Mouse (Mus musculus) forelimb bud, embryonic 11.5 days (tissue): ENCODE data around the gene Tst.

Source experiments
- DNase-seq: peaks from one replicate; pipeline ENCODE4 v3.0.0-alpha.2; 2012; ENCODE audit warnings: low read depth, low spot score

Gene Tst

GRCm38 (mm10) chr15:78429871-78430622 is 24.3 kb upstream of the Tst start:
- no peak for DNase-seq

- DNase-seq = no peak
Measured at GRCm38 (mm10) chr15:78429139-78429459, 23.4 kb upstream of the Tst start.

GRCm38 (mm10) chr15:78428391-78429138 is 22.9 kb upstream of the Tst start, which contains the start of gene Kctd17:
Gene Kctd17 (plus strand): TSS chr15:78428564.
- peak; percentile 49 for DNase-seq

GRCm38 (mm10) chr15:78425230-78425629 is 19.5 kb upstream of the Tst start:
- no peak for DNase-seq

DNA sequence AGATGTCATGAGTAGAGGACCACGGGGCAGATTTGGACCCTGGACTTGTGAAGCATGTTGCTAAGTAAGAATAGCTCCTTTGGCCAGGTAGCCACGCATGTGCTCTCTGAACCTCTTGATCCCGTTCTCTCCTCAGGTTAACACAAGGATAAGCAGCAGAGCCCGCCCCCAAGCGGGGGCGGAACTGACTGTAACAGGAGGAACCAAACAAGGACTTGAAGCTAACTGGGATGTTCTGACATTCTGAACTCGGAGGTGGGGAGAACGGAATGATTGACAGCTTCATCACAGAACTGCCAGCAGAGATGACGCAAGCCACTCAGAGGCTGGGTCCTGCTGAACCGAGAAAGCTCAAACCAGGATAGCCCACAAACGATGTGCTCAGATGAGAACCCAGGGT is 18.8 kb upstream of the Tst start:
- no peak for DNase-seq

DNA sequence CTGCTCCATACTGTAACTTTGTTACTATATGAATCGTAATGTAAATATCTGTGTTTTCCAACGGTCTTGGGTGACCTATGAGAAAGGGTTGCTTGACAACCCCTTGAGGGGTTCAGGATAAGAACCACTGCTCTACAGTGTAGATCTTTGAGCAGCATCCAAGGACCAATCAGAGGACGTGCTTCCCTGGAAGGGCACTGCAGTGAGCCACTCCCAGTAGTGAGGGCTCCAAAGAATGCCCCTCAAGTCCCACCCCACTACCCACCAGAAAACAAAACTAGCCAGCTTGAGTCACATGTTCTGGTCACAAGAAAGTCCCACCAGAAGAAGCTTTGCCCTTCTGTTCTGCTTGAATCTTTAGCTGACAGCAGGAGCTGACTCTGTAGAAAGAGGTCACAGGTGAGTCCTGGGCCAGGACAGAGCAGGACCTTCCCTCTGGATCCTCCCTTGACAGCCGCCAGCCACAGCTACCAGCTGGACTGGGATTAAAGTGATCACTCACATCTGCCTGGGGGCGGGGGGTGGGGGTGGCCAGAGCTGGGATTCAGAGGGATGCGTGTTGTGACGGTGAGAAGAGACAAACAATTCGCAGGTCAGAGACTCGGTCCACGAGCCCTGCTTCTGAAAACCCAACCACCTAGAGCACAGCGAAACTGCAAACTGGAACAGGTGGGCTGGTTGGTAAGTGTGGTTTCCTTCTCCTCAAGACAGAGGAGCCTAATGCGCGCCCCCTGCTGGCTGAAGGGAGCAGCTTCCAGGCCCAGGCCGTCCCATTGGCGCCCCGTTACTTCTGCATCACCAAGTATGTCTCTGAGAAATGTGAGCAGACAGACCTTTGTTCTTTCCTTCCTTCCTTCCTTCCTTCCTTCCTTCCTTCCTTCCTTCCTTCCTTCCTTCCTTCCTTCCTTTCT is 16.6 kb upstream of the Tst start:
- peak; percentile 70 for DNase-seq

- DNase-seq = no peak
Measured at GRCm38 (mm10) chr15:78420395-78420794, 14.7 kb upstream of the Tst start.

DNA sequence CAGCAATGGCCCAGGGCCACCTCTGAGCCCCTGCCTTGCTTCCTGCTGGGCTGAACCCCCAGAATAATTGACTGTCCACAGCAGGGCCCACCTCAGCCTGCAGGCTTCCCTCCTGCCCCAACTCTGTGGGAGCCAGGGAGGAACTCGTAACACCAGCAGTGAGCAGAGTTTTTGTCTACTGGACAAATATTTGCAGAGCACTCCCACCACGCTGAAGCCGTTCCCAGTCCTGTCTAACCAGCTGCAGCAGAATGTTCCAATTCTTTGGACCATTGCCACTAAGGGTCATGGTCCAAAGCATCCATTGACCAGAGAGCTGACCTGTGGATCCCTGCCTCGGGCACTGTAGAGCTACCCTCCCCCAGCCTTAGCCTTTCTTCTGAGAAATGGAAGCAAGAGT is 11.2 kb upstream of the Tst start:
- no peak for DNase-seq

DNA sequence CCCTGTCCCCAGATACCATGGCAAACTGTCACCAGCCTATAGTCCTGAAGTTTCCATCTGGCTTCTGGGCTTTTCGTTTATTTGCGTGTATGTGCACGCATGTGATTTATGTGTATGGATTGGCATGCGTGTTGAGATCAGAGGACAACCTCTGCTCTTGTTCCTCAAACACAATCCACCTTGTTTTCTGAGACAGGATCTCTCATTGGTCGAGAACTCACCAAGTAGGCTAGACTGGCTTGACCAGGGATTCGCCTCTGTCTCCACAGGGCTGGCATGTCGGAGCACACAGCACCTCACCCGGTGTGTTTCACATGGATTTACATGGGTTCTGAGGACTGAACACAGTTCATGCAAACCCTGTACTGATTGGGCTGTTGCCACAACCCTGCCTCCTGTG is 8.4 kb upstream of the Tst start:
- DNase-seq = no peak

DNA sequence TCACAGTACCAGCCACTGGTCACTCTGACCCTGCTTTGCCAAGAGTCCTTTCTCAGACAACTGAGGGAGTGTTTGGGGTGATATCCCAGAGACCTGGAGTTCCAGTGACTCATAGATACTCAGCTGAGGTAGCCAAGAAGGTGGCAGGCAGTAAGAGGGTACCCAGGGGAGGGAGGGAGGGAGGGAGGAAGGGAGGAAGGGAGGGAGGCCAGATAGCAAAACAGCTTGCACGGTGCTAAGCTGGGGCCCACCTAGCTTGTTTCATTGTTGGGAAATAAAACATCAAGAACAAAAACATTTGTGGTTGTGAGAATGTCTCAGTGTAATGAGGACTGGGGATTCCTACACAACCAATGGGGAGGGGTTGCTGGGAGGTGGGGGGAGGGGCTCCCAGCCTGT is 8.0 kb upstream of the Tst start:
- DNase-seq = no peak

GRCm38 (mm10) chr15:78413083-78413718 is 7.5 kb upstream of the Tst start:
- DNase-seq = no peak

DNA sequence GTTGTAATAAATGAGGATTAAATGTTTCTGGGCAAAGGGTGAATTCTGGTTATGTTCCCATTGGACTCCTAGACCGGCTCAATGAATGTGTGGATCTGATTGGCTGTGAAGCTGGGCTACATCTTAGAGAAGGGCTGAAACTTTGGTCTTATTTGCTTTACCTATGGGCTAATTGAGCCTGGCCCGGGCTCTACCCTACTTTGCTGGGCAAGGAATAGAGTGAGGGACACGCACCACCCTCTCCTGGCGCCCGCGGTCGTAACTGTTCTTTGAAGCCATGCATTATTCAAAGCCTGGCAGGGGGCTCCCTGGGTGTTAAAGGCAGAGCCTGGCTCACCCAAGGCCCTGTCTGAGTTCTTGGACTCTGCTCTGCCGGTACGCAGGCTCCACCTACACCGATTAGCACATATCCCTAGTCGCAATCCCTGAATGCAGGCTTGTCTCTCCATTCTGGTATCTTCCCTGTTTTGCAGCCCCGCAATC is 3.9 kb upstream of the Tst start:
- DNase-seq = no peak

GRCm38 (mm10) chr15:78406293-78406934 is 707 bp upstream of the Tst start, which contains the start of gene Mpst:
Gene Mpst (plus strand): TSS chr15:78406416.
- DNase-seq = peak; percentile 89

- no peak for DNase-seq
Measured at GRCm38 (mm10) chr15:78405098-78405497, 609 bp downstream of the Tst start.

- DNase-seq = no peak
Measured at GRCm38 (mm10) chr15:78403896-78404295, 1.8 kb downstream of the Tst start.

GRCm38 (mm10) chr15:78403301-78403741 is 2.4 kb downstream of the Tst start:
- DNase-seq = no peak

- no peak for DNase-seq
Measured at GRCm38 (mm10) chr15:78402423-78402822, 3.3 kb downstream of the Tst start.

- DNase-seq = no peak
Measured at GRCm38 (mm10) chr15:78401921-78402320, 3.8 kb downstream of the Tst start.

- no peak for DNase-seq
Measured at GRCm38 (mm10) chr15:78401345-78401744, 4.4 kb downstream of the Tst start.

GRCm38 (mm10) chr15:78395478-78395962 is 10.2 kb downstream of the Tst start, which contains the start of gene Tex33:
Gene Tex33 (minus strand): TSS chr15:78395912.
- DNase-seq = no peak

DNA sequence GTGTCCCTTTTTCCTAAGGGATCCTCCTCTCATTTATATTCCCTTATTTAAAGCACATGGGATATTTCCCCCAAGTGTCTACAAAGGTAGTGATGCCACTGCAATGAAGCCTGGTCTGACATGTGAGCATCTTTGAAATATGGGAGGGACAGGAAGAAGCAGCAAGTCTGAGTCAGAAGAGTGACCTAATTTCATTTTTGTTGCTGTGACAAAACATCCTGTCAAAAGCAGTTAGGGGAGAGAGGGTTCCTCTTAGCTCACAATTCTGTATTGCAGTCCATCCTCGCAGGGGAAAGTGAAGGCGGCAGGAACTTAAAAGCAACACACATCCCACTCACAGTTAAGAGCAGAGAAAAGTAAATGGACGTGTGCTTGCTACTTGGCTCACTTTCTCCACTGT is 14.9 kb downstream of the Tst start:
- no peak for DNase-seq
